Mouse (Mus musculus): ENCODE results near the gene Supt5. TPM values are rescaled to one million over a fixed set of nuclear protein-coding genes. Genes with fewer than 3 reads are reported as not detected.

Supt5 gene
- polyA plus RNA-seq, 1 experiment from 2014 or later = 107 TPM

DNA sequence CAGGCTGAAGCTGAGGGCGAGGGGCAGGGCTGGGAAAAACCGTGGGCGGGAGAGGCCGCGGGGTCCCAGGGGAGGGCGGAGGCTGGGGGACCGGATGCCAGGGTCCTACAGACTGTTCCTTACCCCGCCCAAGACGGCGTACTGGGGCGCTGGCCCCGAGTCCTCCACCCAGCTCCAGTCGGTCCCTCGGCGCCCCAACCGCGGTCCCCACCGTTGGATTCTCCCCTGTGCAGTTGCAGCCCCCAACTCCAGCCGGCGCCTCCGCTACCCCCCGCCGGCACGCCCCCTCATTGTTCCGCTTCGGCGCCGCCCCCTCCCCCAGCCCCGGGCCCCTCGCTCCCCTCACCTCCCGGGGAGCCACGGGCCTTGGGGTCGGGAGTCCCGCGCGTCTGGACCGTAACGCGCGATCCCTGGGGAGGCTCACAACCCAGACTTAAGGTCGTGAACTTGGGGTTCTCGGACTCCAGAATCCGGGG lies 33.0 kb upstream of the Supt5 start:
- DNase-seq (ENCODE audit: low spot score) = peak; percentile 69
- Histone ChIP-seq H3K36me3 (peaks cover 40% of the 10 kb centered on the region), H3K4me1 (replicated peaks) (peaks cover 65% of the 10 kb centered on the region), H3K27me3 (ENCODE audit: insufficient read depth, poor library complexity, severe bottlenecking) (no peaks in the 10 kb centered on the region), H3K4me3 (peak overlapping the region; percentile 74), H3K27ac (peak overlapping the region; percentile 95), H3K9me3 (no peaks in the 10 kb centered on the region)
- WGBS = under 1% methylated on average over 43 of the region's 43 CpGs

DNA sequence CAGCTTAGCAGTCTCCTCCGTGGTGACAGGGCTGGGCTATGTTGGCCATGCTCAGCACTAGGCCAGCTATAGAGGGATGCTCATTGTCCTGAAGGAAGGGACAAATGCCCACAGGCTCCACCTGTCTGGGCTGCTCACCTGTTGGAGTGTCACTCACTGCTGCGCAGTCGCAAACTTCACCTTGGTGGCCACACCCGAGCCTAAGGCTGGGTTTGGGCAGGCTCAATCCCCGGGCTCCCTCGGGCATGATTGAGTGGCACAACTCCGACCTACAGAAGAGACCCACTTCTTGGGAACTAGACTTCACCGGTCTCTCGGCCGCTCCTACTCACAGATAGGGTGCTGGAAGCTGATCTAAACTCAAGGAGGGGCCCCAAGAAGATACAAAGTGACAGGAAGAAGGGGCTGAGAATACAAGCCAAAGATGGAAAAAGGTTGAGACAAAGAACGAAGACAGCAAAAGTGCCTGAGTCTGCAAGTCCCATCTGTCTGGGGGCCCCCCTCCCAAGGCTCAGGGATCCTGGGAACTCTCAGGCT lies 32.5 kb upstream of the Supt5 start:
- DNase-seq (ENCODE audit: low spot score) = no peak
- H3K27ac ChIP-seq = peak overlapping the region; percentile 95
- peaks cover 60% of the 10 kb centered on the region for H3K4me1 ChIP-seq (replicated peaks)
- 13% methylated on average over 11 of the region's 11 CpGs for WGBS
- H3K9me3 ChIP-seq = no peaks in the 10 kb centered on the region
- no peaks in the 10 kb centered on the region for H3K27me3 ChIP-seq (ENCODE audit: insufficient read depth, poor library complexity, severe bottlenecking)
- peak overlapping the region; percentile 74 for H3K4me3 ChIP-seq
- H3K36me3 ChIP-seq = peaks cover 45% of the 10 kb centered on the region

DNA sequence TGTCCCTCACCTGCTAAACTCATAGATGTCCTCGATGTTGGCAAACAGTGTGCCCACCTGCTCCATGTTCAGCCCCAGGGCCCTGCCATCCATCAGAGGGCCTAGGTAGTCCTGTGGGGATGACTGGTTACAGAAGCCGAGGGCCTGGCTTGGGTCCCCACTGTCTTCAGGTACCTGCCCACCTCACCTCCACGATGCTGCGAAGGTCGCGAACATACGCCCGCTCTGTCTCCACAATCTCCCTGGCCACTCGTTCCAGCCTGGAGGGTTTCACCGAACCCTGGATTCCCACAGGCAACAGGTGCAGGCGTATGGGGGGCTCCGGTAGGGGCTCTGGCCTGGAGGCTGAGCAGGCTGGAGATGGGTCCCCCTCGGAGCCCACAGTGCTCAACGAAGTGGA lies 31.5 kb upstream of the Supt5 start:
- 94% methylated on average over 14 of the region's 14 CpGs for WGBS
- peak overlapping the region; percentile 74 for H3K4me3 ChIP-seq
- peak overlapping the region; percentile 95; the same call in 1 of the 2 replicates for H3K27ac ChIP-seq
- H3K9me3 ChIP-seq = no peaks in the 10 kb centered on the region
- no peak for DNase-seq (ENCODE audit: low spot score)
- H3K4me1 ChIP-seq (replicated peaks) = peaks cover 50% of the 10 kb centered on the region
- H3K27me3 ChIP-seq (ENCODE audit: insufficient read depth, poor library complexity, severe bottlenecking) = no peaks in the 10 kb centered on the region
- H3K36me3 ChIP-seq = peaks cover 55% of the 10 kb centered on the region

DNA sequence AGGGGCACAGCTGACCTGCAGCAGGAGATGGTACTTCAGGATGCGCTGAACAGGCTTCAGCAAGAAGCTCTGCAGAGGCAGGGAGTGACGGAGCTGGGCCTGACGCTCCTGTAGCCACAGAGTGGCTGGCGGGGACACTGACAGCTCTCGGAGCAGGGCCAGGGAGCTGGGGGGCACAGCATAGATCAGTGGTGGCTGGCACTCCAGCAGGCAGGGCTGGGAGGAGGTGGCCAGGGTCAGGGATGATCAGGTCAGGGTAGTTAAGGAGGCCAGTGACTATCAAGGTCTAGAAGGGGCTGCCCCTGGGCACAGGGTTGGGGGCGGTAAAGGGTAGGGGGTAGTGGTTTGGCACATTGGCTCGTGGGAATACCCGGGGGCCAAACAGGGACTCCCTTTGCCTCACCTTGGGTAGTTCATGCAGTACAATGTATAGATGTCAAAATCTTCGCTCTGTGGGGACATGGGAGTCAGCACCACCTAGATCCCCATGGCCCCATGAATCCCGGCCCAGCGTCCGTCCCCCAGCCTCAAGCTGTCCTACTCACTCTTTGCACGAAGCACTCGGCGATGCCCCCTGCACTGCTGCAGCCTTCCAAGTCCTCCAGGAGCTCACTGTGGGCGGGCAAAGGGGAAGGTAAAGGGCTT lies 29.9 kb upstream of the Supt5 start:
- WGBS = 93% methylated on average over 16 of the region's 16 CpGs
- no peak for DNase-seq (ENCODE audit: low spot score)
- Histone ChIP-seq H3K9me3 (no peaks in the 10 kb centered on the region), H3K36me3 (peaks cover 71% of the 10 kb centered on the region), H3K4me3 (peak overlapping the region; percentile 27; the same call in 1 of the 2 replicates), H3K27me3 (ENCODE audit: insufficient read depth, poor library complexity, severe bottlenecking) (no peaks in the 10 kb centered on the region), H3K4me1 (replicated peaks) (peaks cover 37% of the 10 kb centered on the region), H3K27ac (peak overlapping the region; percentile 12; the same call in 1 of the 2 replicates)

DNA sequence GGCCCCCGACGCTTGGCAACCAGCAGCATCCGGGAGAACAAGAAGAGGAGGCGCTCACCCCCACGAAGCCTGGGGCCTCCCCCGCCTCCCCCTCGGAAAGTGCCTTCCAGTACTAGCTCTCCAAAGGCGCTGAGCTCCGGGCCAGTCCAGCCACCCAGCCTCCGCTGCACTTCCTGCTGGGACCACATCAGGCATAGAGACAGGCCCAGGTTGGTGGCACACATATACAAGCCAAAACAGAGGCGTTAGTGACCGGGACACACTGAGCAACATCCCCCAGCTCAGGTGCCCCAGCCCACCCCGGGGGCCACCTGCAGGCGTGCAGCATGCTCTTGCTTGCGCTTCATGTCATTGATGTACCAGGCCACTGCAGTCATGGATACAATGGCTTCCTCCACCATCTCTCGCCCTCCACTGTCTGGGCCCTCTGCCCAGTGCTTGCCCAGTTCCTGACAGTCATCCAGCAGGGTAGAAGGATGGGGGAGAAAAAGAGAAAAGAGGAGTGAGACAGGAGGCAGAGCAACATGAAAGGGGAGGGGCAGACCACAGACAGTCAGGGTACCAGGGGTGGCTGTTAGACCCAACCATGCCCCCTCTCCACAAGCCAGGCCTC lies 29.2 kb upstream of the Supt5 start:
- Histone ChIP-seq H3K36me3 (peaks cover 77% of the 10 kb centered on the region), H3K4me3 (peak overlapping the region; percentile 16; the same call in 1 of the 2 replicates), H3K27me3 (ENCODE audit: insufficient read depth, poor library complexity, severe bottlenecking) (no peaks in the 10 kb centered on the region), H3K27ac (no peak overlapping the region), H3K4me1 (replicated peaks) (peaks cover 37% of the 10 kb centered on the region), H3K9me3 (no peaks in the 10 kb centered on the region)
- 91% methylated on average over 16 of the region's 16 CpGs for WGBS
- no peak for DNase-seq (ENCODE audit: low spot score)

DNA sequence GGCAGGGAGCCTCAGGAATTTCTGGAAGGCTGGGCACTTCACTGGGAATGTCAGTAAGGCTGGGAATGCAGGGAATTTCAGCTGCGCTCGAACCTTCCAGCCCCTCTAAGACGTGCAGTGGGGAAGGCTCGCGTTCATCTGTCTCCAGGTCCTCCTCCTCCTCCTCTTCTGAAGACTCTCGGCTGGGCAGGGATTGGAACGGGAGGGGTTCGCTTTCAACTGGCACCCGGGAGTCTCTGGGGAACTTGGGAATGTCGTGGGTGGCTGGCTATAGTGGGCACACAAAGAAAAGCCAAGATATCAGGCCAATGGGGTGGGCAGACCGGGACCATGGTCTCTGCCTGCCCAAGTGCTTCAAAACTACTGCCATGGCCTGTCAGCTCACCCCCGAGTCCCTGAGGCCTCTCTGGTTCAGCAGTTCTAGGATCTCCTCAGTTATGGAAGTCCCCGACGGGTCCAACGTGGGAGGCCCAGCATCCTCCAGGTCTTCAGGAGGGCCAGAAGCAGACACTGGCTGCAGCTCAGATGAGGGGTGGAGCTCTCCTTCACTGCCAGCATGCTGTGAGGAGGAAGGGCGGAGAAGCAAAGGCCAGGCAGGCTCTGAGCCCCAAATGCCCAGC lies 24.0 kb upstream of the Supt5 start:
- H3K36me3 ChIP-seq = peaks cover 91% of the 10 kb centered on the region
- peaks cover 10% of the 10 kb centered on the region for H3K4me1 ChIP-seq (replicated peaks)
- no peak overlapping the region for H3K27ac ChIP-seq
- H3K27me3 ChIP-seq (ENCODE audit: insufficient read depth, poor library complexity, severe bottlenecking) = no peaks in the 10 kb centered on the region
- peaks cover 5% of the 10 kb centered on the region; the same call in 1 of the 2 replicates for H3K9me3 ChIP-seq
- 87% methylated on average over 16 of the region's 16 CpGs for WGBS
- DNase-seq (ENCODE audit: low spot score) = no peak
- no peak overlapping the region for H3K4me3 ChIP-seq

DNA sequence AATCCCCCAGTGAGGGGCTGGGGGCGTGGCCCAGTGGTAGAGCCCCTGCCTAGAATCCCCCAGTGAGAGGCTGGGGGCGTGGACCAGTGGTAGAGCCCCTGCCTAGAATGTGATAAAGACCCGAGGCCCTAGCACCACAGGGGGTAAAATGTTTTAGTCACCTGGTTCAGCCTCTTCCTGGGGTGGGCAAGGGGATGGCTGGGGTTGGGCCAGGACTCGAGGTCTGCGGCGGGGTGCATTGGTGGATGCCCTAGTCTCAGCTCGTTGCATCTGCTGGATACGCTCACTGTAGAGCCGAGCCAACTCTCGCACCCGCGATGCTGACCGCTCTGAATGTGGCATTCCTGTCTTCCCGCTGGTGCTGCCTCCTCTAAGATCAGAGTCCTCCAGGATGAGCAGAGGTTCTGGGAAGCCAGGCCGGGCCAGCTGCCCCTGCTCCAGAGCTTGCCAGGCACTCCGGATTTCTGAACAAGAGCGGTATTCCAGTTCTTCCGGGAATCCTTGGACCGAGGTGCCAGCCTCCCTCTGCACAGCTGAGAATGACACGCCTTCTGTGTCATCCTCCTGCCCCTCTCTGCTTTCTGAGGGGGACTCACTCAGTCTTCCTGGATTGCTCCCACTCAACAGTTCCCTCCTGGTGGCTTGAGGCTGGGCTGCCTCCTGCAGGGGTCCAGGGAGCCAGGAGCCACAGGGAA lies 23.2 kb upstream of the Supt5 start:
- H3K36me3 ChIP-seq = peaks cover 83% of the 10 kb centered on the region
- H3K27me3 ChIP-seq (ENCODE audit: insufficient read depth, poor library complexity, severe bottlenecking) = no peaks in the 10 kb centered on the region
- H3K4me1 ChIP-seq (replicated peaks) = peaks cover 18% of the 10 kb centered on the region
- DNase-seq (ENCODE audit: low spot score) = no peak
- no peak overlapping the region for H3K4me3 ChIP-seq
- WGBS = 94% methylated on average over 20 of the region's 20 CpGs
- H3K27ac ChIP-seq = no peak overlapping the region
- H3K9me3 ChIP-seq = peaks cover 5% of the 10 kb centered on the region; the same call in 1 of the 2 replicates

DNA sequence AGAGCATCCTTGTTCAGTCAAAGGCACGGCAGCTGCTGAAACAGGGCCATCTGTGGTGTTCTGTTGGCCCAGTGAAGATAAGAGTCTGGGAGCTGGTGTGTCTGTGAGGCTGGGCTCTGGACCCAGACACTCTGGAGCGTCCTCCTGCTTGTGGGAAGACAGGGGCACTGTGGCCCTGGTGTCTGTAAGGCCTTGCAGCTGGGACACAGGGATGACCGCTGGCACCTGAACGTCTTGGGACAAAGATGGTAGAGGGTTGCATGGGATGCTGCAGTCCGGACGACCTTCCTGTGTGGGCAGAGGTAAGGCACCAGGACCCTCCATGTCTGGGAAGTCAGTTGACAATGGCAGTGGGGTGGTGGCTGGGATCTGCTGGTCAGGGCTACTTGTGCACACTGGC lies 21.7 kb upstream of the Supt5 start:
- peaks cover 5% of the 10 kb centered on the region; the same call in 1 of the 2 replicates for H3K9me3 ChIP-seq
- DNase-seq (ENCODE audit: low spot score) = no peak
- H3K27me3 ChIP-seq (ENCODE audit: insufficient read depth, poor library complexity, severe bottlenecking) = no peaks in the 10 kb centered on the region
- H3K4me1 ChIP-seq (replicated peaks) = peaks cover 23% of the 10 kb centered on the region
- H3K4me3 ChIP-seq = no peak overlapping the region
- WGBS = 99% methylated on average over 6 of the region's 6 CpGs
- peaks cover 71% of the 10 kb centered on the region for H3K36me3 ChIP-seq
- H3K27ac ChIP-seq = no peak overlapping the region

DNA sequence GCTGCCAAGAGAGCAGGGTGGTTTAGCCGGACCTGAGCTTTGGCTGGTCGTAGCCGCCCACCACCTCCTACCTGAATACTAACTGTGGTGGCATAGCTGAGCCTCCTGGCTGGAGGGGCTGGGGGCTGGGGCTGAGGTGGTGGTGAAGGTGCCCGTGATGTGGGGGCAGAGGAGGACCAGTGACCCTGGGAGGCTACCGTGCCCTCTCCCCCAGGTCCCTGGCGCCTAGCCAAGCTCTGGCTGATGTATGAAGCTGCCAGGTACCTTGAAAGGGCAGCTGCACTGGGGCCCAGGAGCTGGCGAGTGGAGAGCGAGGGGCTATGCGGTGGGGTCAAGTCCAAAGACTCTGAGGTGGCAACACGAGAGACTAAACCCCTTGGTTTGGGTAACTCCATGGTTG lies 21.3 kb upstream of the Supt5 start:
- H3K9me3 ChIP-seq = peaks cover 5% of the 10 kb centered on the region; the same call in 1 of the 2 replicates
- H3K27me3 ChIP-seq (ENCODE audit: insufficient read depth, poor library complexity, severe bottlenecking) = no peaks in the 10 kb centered on the region
- WGBS = 93% methylated on average over 10 of the region's 10 CpGs
- H3K4me1 ChIP-seq (replicated peaks) = peaks cover 23% of the 10 kb centered on the region
- no peak overlapping the region for H3K4me3 ChIP-seq
- peaks cover 71% of the 10 kb centered on the region for H3K36me3 ChIP-seq
- no peak for DNase-seq (ENCODE audit: low spot score)
- H3K27ac ChIP-seq = no peak overlapping the region

DNA sequence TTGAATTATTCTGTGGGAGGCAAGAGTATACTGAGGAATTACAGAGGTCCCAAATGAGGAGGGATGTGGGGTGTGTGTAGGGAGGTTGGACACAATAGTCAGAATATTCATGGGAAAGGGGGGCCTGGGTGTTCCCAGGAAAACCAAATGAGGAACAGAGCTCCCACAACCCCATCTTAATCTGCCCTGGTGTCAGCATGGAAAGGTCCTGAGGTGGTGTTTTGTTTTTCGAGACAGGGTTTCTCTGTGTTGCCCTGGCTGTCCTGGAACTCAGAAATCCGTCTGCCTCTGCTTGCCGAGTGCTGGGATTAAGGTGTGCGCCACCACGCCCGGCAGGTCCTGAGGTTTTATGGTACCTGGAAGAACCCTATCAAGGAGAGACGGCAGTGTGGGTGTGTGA lies 19.9 kb upstream of the Supt5 start:
- H3K36me3 ChIP-seq = peaks cover 71% of the 10 kb centered on the region
- 68% methylated on average over 7 of the region's 7 CpGs for WGBS
- no peak overlapping the region for H3K27ac ChIP-seq
- no peak overlapping the region for H3K4me3 ChIP-seq
- H3K4me1 ChIP-seq (replicated peaks) = peaks cover 23% of the 10 kb centered on the region
- no peak for DNase-seq (ENCODE audit: low spot score)
- peaks cover 5% of the 10 kb centered on the region; the same call in 1 of the 2 replicates for H3K9me3 ChIP-seq
- H3K27me3 ChIP-seq (ENCODE audit: insufficient read depth, poor library complexity, severe bottlenecking) = no peaks in the 10 kb centered on the region

DNA sequence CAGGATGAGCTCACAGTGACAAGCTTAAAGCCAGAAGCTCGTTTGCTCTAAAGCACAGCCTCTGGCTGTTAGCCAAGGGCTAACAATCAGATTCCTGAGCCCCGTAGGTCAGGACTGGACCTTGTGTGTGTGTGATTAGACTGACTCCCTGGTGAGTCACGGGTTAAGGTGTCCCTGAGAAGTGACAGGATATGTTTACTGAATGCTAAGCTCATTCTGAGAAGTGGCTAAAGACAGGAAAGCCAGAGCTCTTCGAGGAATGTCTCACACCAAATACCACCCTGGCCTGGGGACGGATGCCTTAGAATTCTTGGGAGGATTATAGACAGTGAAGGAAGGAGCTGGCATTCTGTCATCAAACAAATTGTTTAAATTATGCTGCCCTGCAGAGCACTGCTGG lies 19.4 kb upstream of the Supt5 start:
- no peak for DNase-seq (ENCODE audit: low spot score)
- Histone ChIP-seq H3K4me1 (replicated peaks) (peaks cover 23% of the 10 kb centered on the region), H3K9me3 (peaks cover 5% of the 10 kb centered on the region; the same call in 1 of the 2 replicates), H3K4me3 (no peak overlapping the region), H3K27ac (peak overlapping the region; percentile 41; the same call in 1 of the 2 replicates), H3K27me3 (ENCODE audit: insufficient read depth, poor library complexity, severe bottlenecking) (no peaks in the 10 kb centered on the region), H3K36me3 (peaks cover 71% of the 10 kb centered on the region)
- 19% methylated on average over 5 of the region's 5 CpGs for WGBS

DNA sequence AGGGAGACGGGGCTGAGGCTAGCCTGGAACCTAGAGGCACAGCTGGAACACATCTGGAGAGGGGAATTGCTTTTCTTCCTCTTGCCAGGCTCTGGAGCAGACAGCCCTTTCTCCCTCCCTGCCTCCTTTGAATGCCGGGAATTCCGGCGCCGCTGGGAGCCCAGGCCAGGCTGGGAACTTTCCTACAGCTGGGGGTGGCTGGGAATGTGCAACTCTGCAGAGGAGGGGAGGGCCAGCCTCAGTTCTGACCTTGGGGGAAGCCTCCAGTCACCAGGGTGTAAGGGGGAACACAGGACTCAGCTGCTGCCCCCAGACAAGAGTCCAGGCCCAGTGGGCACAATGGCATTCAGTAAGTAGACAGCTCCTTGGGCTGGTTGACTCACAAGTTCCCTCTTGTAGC lies 18.4 kb upstream of the Supt5 start:
- WGBS = 4% methylated on average over 5 of the region's 5 CpGs
- Histone ChIP-seq H3K27ac (peak overlapping the region; percentile 46), H3K27me3 (ENCODE audit: insufficient read depth, poor library complexity, severe bottlenecking) (no peaks in the 10 kb centered on the region), H3K36me3 (peaks cover 71% of the 10 kb centered on the region), H3K9me3 (peaks cover 5% of the 10 kb centered on the region; the same call in 1 of the 2 replicates), H3K4me1 (replicated peaks) (peaks cover 25% of the 10 kb centered on the region), H3K4me3 (peak overlapping the region; percentile 18; the same call in 1 of the 2 replicates)
- DNase-seq (ENCODE audit: low spot score) = peak; percentile 66

Data from hindbrain, embryonic 10.5 days (tissue).